Mouse (Mus musculus) MEL (cell line): ENCODE measurements at regions not wholly inside any gene's neighbourhood (a gene's known extent, or its start where the extent isn't known, plus 50 kb on each side); places are given as distances from the start of the nearest gene placed in this dataset.

Experiments used
- DNase-seq: peaks from one replicate; pipeline ENCODE4 v3.0.0; 2011; ENCODE audit warnings: low read depth, low spot score
- H3K27ac ChIP-seq: 2 replicates; pipeline ENCODE4 v1.5.1; 2012; ENCODE audit warnings: low read depth, mild to moderate bottlenecking, control low read depth, low read length, moderate library complexity; ENCODE audit not compliant: control insufficient read depth
- H3K27me3 ChIP-seq, 2 experiments: fragments of 150-350 bp in 1 of 2; sonication (generic) in 1 of 2; 2 replicates each; pipeline ENCODE4 v1.6.1; 2012; ENCODE audit warnings: low read length in 2 of 2, mild to moderate bottlenecking in 2 of 2, improper control_type of control experiment in 1 of 2, moderate library complexity in 1 of 2; ENCODE audit not compliant: insufficient read depth in 2 of 2, control insufficient read depth in 1 of 2
- H3K36me3 ChIP-seq, 2 experiments: 2 replicates each; pipeline ENCODE4 v1.6.1; 2012 to 2014; ENCODE audit warnings: low read length in 2 of 2, improper control_type of control experiment in 1 of 2, inconsistent platforms in 1 of 2, mild to moderate bottlenecking in 1 of 2; ENCODE audit not compliant: insufficient read depth in 2 of 2, control insufficient read depth in 1 of 2
- H3K4me1 ChIP-seq, 2 experiments: fragments of 150-350 bp in 1 of 2; sonication (generic) in 1 of 2; 2 replicates each; pipeline ENCODE4 v1.6.1; 2012; ENCODE audit warnings: low read length in 2 of 2, improper control_type of control experiment in 1 of 2, mild to moderate bottlenecking in 1 of 2; ENCODE audit not compliant: insufficient read depth in 2 of 2, control insufficient read depth in 1 of 2
- H3K4me3 ChIP-seq, 2 experiments: fragments of 150-350 bp in 1 of 2; sonication (generic) in 1 of 2; 2 replicates each; pipeline ENCODE4 v1.5.1; 2012; ENCODE audit warnings: low read depth in 2 of 2, low read length in 2 of 2, mild to moderate bottlenecking in 2 of 2, moderate library complexity in 2 of 2, control low read depth in 1 of 2, improper control_type of control experiment in 1 of 2; ENCODE audit not compliant: control insufficient read depth in 1 of 2, insufficient read depth in 1 of 2
- H3K79me2 ChIP-seq: 2 replicates; pipeline ENCODE4 v1.6.1; 2012; ENCODE audit warnings: mild to moderate bottlenecking, low read length, moderate library complexity; ENCODE audit not compliant: control insufficient read depth, poor library complexity, insufficient read depth
- H3K9ac ChIP-seq: 2 replicates; pipeline ENCODE4 v1.6.1; 2012; ENCODE audit warnings: low read depth, mild to moderate bottlenecking, control low read depth, low read length, moderate library complexity; ENCODE audit not compliant: control insufficient read depth, poor library complexity, severe bottlenecking
- H3K9me3 ChIP-seq: fragments of 150-350 bp; sonication (generic); replicated peaks from 2 replicates; pipeline ENCODE4 v1.6.1; 2012; ENCODE audit warnings: mild to moderate bottlenecking, low read length, improper control_type of control experiment, moderate library complexity; ENCODE audit not compliant: insufficient read depth
- BHLHE40 ChIP-seq: IDR thresholded peaks from 2 replicates; pipeline ENCODE4 v1.6.1; 2012; ENCODE audit warnings: low read depth, mild to moderate bottlenecking, inconsistent platforms, low read length, improper control_type of control experiment, borderline replicate concordance
- E2F4 ChIP-seq: IDR thresholded peaks from 2 replicates; pipeline ENCODE4 v1.6.1; 2011; ENCODE audit warnings: low read depth, low read length, improper control_type of control experiment, borderline replicate concordance
- EP300 ChIP-seq, 2 experiments: IDR thresholded peaks; 2 replicates each; pipeline ENCODE4 v1.6.1; 2011; ENCODE audit warnings: improper control_type of control experiment in 2 of 2, low read length in 2 of 2, low read depth in 1 of 2, mild to moderate bottlenecking in 1 of 2
- ETS1 ChIP-seq: IDR thresholded peaks from 2 replicates; pipeline ENCODE4 v1.6.1; 2012; ENCODE audit warnings: low read depth, mild to moderate bottlenecking, inconsistent platforms, low read length, improper control_type of control experiment, moderate library complexity
- GATA1 ChIP-seq: IDR thresholded peaks from 2 replicates; pipeline ENCODE4 v1.6.1; 2011; ENCODE audit warnings: low read depth, low read length, improper control_type of control experiment
- HCFC1 ChIP-seq: IDR thresholded peaks from 2 replicates; pipeline ENCODE4 v1.6.1; 2012; ENCODE audit warnings: low read depth, mild to moderate bottlenecking, inconsistent platforms, low read length, improper control_type of control experiment, moderate library complexity
- JUND ChIP-seq: IDR thresholded peaks from 2 replicates; pipeline ENCODE4 v1.6.1; 2011; ENCODE audit warnings: low read depth, mild to moderate bottlenecking, improper control_type of control experiment, low read length
- KAT2A ChIP-seq: conservative IDR thresholded peaks from 2 replicates; pipeline ENCODE4 v1.6.1; 2012; ENCODE audit warnings: low read depth, low read length, improper control_type of control experiment, inconsistent platforms
- MAFK ChIP-seq: IDR thresholded peaks from 2 replicates; pipeline ENCODE4 v1.6.1; 2011; ENCODE audit warnings: low read depth, mild to moderate bottlenecking, low read length, improper control_type of control experiment, borderline replicate concordance
- MYB ChIP-seq: IDR thresholded peaks from 2 replicates; pipeline ENCODE4 v1.6.1; 2011; ENCODE audit warnings: mild to moderate bottlenecking, low read depth, low read length, improper control_type of control experiment
- NELFE ChIP-seq: IDR thresholded peaks from 2 replicates; pipeline ENCODE4 v1.6.1; 2011; ENCODE audit warnings: low read depth, low read length, improper control_type of control experiment
- NRF1 ChIP-seq: IDR thresholded peaks from 2 replicates; pipeline ENCODE4 v1.6.1; 2014; ENCODE audit warnings: low read depth, mild to moderate bottlenecking, inconsistent platforms, low read length, improper control_type of control experiment, moderate library complexity; ENCODE audit not compliant: poor library complexity, insufficient read depth, severe bottlenecking
- POLR2A ChIP-seq, 2 experiments: IDR thresholded peaks; 2 replicates each; pipeline ENCODE4 v1.6.1; 2011 to 2012; ENCODE audit warnings: low read length in 2 of 2, mild to moderate bottlenecking in 2 of 2, control low read depth in 1 of 2, improper control_type of control experiment in 1 of 2, low read depth in 1 of 2, moderate library complexity in 1 of 2; ENCODE audit not compliant: control insufficient read depth in 1 of 2, insufficient read depth in 1 of 2, poor library complexity in 1 of 2
- POLR2AphosphoS5 ChIP-seq: IDR thresholded peaks from 2 replicates; pipeline ENCODE4 v1.6.1; 2012; ENCODE audit warnings: low read depth, borderline replicate concordance, mild to moderate bottlenecking, inconsistent platforms, low read length, moderate library complexity, mixed read lengths
- RCOR1 ChIP-seq: IDR thresholded peaks from 2 replicates; pipeline ENCODE4 v1.6.1; 2012; ENCODE audit warnings: low read depth, mild to moderate bottlenecking, inconsistent platforms, low read length, improper control_type of control experiment
- SMC3 ChIP-seq: IDR thresholded peaks from 2 replicates; pipeline ENCODE4 v1.6.1; 2011; ENCODE audit warnings: low read depth, low read length, improper control_type of control experiment
- TBP ChIP-seq: IDR thresholded peaks from 2 replicates; pipeline ENCODE4 v1.8.0; 2011; ENCODE audit warnings: low read depth, low read length, improper control_type of control experiment
- USF1 ChIP-seq: IDR thresholded peaks from 2 replicates; pipeline ENCODE4 v1.6.1; 2014; ENCODE audit warnings: low read depth, mild to moderate bottlenecking, inconsistent platforms, low read length, improper control_type of control experiment, moderate library complexity
- ZC3H11A ChIP-seq: IDR thresholded peaks from 2 replicates; pipeline ENCODE4 v1.6.1; 2012; ENCODE audit warnings: low read depth, mild to moderate bottlenecking, inconsistent platforms, low read length, improper control_type of control experiment
- ZNF384 ChIP-seq: IDR thresholded peaks from 2 replicates; pipeline ENCODE4 v1.6.1; 2012; ENCODE audit warnings: low read depth, mild to moderate bottlenecking, inconsistent platforms, low read length, improper control_type of control experiment

GRCm38 (mm10) chr17:83069246-83069645 is 145.8 kb upstream of the Pkdcc start:
- Histone ChIP-seq H3K4me1 (no peaks in the 10 kb centered on the region), H3K9me3 (no peaks in the 10 kb centered on the region)

GRCm38 (mm10) chr17:83071746-83072145 is 143.3 kb upstream of the Pkdcc start:
- TF ChIP-seq MYB (no peak), MAFK (no peak), HCFC1 (no peak), E2F4 (no peak), BHLHE40 (no peak), GATA1 (no peak), RCOR1 (no peak), ETS1 (no peak), POLR2AphosphoS5 (no peak), TBP (no peak), ZC3H11A (no peak)
- no peaks in the 10 kb centered on the region for H3K9me3 ChIP-seq

More at GRCm38 (mm10) chr17:83069246-83069645, 145.8 kb upstream of the Pkdcc start:
- Histone ChIP-seq H3K27ac (no peak overlapping the region), H3K9ac (no peak overlapping the region), H3K36me3 (no peaks in the 10 kb centered on the region), H3K4me3 (no peak overlapping the region), H3K27me3 (no peaks in the 10 kb centered on the region), H3K79me2 (no peaks in the 10 kb centered on the region)
- TF ChIP-seq JUND, result no peak
- TF ChIP-seq SMC3, result no peak
- no peak for TF ChIP-seq MAFK
- TF ChIP-seq NELFE, result no peak
- no peak for TF ChIP-seq EP300 (IDR thresholded peaks at IDR 0.05; ENCODE audit: low read depth in 1 of 2, low read length in 2 of 2)
- TF ChIP-seq POLR2A (IDR thresholded peaks at IDR 0.05; ENCODE audit: control insufficient read depth in 1 of 2, insufficient read depth in 1 of 2, low read depth in 1 of 2, low read length in 2 of 2, poor library complexity in 1 of 2), result no peak
- no peak for TF ChIP-seq ZC3H11A
- no peak for TF ChIP-seq ETS1
- no peak for TF ChIP-seq USF1
- no peak for TF ChIP-seq RCOR1
- no peak for TF ChIP-seq ZNF384
- no peak for TF ChIP-seq NRF1
- TF ChIP-seq KAT2A, result no peak
- DNase-seq, result no peak

More at GRCm38 (mm10) chr17:83071746-83072145, 143.3 kb upstream of the Pkdcc start:
- H3K36me3 ChIP-seq, result no peaks in the 10 kb centered on the region
- no peak for DNase-seq
- no peak overlapping the region for H3K4me3 ChIP-seq
- H3K4me1 ChIP-seq, result no peaks in the 10 kb centered on the region
- H3K27ac ChIP-seq, result no peak overlapping the region
- no peaks in the 10 kb centered on the region for H3K27me3 ChIP-seq
- no peaks in the 10 kb centered on the region for H3K79me2 ChIP-seq
- no peak overlapping the region for H3K9ac ChIP-seq
